Mouse (Mus musculus) myocyte (in vitro differentiated cells): ENCODE results near the gene Ak5.

Experiments used
- MYOG ChIP-seq, 3 experiments: IDR thresholded peaks; one replicate each; pipeline ENCODE4 v1.6.1; 2011; ENCODE audit warnings: control low read depth in 2 of 3, low read depth in 2 of 3, mild to moderate bottlenecking in 2 of 3; ENCODE audit not compliant: insufficient read length in 2 of 3, control insufficient read depth in 1 of 3, insufficient read depth in 1 of 3
- POLR2A ChIP-seq: IDR thresholded peaks from one replicate; pipeline ENCODE4 v1.6.1; 2011; ENCODE audit warnings: low read depth, mild to moderate bottlenecking, control low read depth, moderate library complexity; ENCODE audit not compliant: insufficient read length
- POLR2AphosphoS2 ChIP-seq: IDR thresholded peaks from one replicate; pipeline ENCODE4 v1.6.1; 2011; ENCODE audit warnings: low read depth, control low read depth; ENCODE audit not compliant: insufficient read length
- TCF3 ChIP-seq: IDR thresholded peaks from one replicate; pipeline ENCODE4 v1.6.1; 2011; ENCODE audit warnings: low read depth, control low read depth; ENCODE audit not compliant: insufficient read length
- USF1 ChIP-seq: IDR thresholded peaks from one replicate; pipeline ENCODE4 v1.6.1; 2011; ENCODE audit warnings: low read depth, mild to moderate bottlenecking, control low read depth, moderate library complexity

- TF ChIP-seq TCF3 (no peak), POLR2A (no peak), USF1 (no peak), POLR2AphosphoS2 (no peak), MYOG (IDR thresholded peaks at IDR 0.05; ENCODE audit: control insufficient read depth in 1 of 3, insufficient read depth in 1 of 3, insufficient read length in 2 of 3, low read depth in 2 of 3) (no peak)
Observed at GRCm38 (mm10) chr3:152668793-152669192, 633 bp upstream of the Ak5 start.
